Mouse (Mus musculus): Measurements from ENCODE around the gene 1700016K19Rik.

DNA sequence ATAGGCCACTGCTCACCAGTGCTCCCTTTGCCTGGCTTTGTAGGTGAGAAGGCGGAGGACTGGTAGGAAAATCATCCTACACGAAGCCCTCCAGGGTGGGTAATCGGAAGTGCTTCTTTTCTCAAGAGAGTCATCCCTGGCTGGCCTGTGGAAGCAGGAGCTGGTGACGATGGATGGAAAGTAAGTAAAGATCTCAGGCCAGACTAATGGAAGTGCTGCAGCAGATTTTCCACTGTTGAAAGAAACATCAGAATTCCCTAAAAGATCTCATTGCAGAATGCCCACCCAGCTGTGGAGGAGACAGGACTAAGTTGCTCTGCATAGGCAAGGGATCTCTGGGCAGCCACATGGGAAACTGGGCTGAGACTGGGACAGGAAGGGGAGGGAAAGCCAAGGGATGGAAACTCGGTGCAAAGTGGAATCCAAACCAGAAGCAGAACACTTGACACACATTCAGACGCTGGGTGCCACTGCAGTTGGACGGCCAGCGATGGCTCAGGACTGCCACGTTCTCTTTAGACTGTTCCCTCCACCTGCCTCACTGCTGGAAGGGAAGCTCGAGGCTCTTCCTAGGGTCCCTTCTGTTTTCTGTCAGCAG lies 42.4 kb downstream of the 1700016K19Rik start:
- TF ChIP-seq CTCF (IDR thresholded peaks at IDR 0.05; ENCODE audit: borderline replicate concordance, insufficient read depth, low read depth, low read length) (no peak), POLR2A (IDR thresholded peaks at IDR 0.05; ENCODE audit: borderline replicate concordance, insufficient read depth, low read length) (no peak)

Measured in cerebellum, adult 2 months (tissue).